Mouse (Mus musculus): ENCODE results near the gene Ift81.

Ift81 gene

GRCm38 (mm10) chr5:122624952-122625479 lies 10.7 kb upstream of the Ift81 start:
- no peak for DNase-seq

DNA sequence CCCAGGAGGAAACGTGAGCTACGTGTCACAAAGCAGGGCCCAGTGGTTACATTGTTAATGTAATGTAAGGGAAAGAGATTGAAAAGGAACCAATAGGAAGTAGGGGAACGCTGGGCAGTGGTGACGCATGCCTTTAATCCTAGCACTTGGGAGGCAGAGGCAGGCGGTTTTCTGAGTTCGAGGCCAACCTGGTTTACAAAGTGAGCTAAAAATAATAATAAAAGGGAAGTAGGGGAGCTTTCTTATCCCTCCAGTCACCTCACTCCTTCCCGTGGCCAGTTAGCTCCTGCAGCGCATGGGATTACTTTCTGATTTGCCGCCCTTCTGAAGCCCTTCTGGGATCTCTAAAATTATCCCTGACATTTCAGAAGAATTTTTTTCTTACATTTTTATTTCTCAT lies 9.5 kb upstream of the Ift81 start:
- no peak for DNase-seq

- no peak for DNase-seq
These were observed 8.2 kb upstream of the Ift81 start for GRCm38 (mm10) chr5:122622526-122622925.

- DNase-seq = peak; percentile 22
These were observed 7.1 kb upstream of the Ift81 start for GRCm38 (mm10) chr5:122621376-122621886.

DNA sequence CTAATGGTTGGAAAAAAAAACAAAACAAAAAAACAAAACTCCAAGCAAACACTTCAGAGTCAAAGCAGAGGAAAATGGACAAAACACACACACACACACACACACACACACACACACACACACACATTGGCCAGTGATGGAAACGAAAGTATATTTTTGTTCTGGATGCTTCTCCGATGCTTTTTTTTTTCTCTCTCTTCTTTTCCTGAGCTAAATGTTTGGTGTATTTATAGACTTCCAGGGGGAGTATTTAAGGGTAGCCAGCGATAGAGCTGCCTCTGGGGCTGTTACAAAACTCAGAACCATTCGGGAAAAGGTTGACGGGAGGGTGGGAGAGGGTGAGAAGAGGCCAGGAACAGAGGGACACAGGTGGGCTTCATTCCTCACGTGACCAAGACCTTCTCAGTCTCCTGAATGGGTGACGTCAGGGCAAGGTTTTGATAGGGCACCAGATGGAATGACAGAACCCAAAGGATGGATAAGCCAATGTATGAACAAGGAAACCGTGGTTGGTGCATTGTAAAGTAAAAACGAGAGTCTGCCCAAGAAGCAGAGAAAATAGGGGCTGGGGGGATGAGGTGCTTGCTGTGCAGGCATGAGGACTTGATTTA lies 5.5 kb upstream of the Ift81 start:
- no peak for DNase-seq

DNA sequence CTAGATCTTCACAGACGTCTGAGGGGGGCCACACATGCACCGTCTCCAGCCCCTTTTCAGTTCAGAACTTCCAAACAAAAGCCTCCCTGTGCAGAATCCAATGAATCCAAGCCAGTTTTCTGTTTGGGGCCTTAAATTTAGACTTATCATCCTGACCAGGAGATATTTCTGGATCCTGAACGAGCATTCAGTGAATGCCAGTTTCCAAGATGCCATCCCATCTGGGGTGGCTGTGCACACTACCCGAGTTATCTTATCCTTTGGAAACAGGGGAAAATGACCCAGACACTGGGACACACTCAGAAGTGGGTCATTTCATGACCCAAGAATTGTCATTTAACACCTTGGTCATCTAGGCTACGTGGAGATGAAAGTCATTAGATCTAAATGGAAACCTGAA lies 3.4 kb upstream of the Ift81 start:
- no peak for DNase-seq

GRCm38 (mm10) chr5:122611651-122612050 lies 2.7 kb downstream of the Ift81 start:
- DNase-seq = no peak

DNA sequence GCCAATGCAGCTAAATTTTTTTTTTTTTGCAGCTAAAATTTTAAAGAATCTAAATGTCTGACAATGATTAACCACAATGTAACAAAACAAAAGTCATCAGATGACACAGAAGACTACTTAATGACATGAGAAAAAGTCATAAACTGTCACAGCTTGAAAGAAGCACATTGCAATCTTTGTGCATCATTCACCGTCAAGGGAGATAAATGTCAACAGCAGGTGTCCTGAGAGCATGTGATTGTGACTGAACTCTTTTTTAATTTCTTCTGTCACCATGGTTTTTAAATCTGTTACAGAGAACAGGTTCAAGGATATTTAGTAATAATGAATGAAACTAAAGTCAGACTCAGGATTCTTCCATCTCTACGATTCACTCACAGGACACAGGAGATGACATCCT lies 9.4 kb downstream of the Ift81 start:
- DNase-seq = no peak

DNA sequence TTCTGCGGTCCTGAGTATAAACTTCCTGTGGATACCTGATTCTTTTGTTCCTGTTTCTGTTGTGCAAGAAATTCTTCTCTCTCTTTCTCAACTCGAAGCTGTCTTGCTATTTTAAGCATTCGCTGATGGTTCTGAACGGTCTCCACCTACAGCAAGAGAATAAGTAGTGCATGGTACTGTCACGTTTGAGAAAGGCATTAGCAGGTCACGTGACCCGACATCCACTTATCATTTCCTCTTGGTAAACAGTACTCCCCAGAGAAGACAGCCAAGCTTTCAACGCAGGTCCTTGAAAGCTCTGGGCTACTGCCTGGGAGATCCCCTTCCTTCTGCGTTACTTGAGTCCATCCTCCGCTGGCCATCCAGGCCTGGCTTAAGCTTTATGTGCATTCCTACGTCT lies 12.1 kb downstream of the Ift81 start:
- DNase-seq = no peak

DNA sequence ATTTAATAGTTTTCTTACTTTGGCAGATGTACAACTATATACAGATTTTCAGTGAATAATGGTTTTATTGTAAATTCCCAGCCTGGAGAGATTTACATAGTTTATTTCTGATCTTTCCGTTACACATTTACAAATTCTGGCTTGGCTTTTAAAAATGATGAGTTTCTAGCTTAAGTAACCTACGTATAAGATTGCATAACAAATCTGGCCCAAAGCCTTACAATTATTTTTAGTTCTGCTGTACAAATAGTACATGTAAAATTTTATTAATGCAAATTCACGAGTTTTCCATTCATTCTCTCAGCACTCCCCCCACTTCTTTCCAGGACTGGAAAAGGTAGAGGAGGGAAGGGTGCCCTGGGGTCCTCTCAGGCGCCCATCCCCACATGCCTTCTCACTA lies 18.8 kb downstream of the Ift81 start:
- DNase-seq = no peak

GRCm38 (mm10) chr5:122589891-122590290 lies 24.4 kb downstream of the Ift81 start:
- peak; percentile 52 for DNase-seq

GRCm38 (mm10) chr5:122585546-122585945 lies 28.8 kb downstream of the Ift81 start:
- no peak for DNase-seq

DNA sequence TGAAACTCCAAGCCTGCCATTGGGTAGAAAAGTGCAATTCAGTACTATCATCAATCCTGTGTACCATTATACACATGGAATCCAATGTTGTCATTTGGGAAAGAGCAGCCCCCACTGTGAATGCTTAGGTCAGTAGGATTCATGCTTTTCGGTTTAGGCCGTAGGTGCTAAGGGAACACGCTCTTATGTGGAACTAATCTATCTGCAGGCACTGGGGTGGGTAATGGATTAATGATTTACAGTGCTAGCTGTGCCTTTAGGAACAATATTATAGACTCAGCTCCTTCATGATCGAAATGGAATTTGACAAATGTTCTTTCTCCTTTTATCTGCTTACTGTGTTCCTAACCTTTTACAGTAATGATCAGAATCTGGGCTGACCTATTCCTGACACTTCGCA lies 30.2 kb downstream of the Ift81 start:
- peak; percentile 58 for DNase-seq

- DNase-seq = no peak
These were observed 37.5 kb downstream of the Ift81 start for GRCm38 (mm10) chr5:122576683-122577329.

DNA sequence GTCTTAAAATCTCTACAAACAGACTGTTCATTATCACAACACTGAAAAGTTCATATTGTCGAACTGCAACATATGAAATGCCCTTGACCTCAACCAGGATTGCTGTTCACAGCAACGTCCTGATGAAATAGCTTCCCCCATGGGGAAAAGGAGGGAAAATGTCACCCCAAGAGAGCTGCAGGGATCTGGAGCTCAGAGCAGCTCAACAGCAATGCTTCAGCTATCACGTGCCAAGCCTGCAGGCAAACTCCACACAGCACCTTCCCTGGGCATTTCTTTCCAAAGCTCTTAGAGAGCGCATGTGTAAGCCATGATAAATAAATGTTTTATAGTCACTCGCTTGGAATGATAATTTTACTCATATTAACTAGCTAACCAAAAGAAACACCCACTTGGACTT lies 42.3 kb downstream of the Ift81 start:
- DNase-seq = peak; percentile 47

- no peak for DNase-seq
These were observed 47.7 kb downstream of the Ift81 start for GRCm38 (mm10) chr5:122566626-122567025.

GRCm38 (mm10) chr5:122560654-122561053 lies 53.7 kb downstream of the Ift81 start:
- DNase-seq = no peak

DNA sequence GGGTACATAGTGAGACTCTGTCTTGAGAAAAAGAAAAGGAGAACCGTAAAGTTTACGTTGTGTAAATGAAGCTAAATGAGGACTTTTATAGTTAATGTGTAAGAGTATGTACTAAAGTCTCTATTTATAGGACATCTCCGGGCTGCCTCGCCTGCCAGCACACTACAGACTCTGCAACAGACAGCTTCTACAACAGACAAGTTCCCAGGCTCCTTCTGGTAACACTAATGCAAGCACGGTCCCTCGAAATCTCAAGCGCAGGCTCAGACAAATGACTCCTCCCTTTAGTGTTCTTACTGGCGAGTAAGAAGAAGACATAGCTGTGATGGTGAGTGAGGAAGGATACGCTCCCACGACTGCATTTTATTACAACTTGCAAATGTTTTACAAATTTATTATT lies 56.2 kb downstream of the Ift81 start:
- no peak for DNase-seq

GRCm38 (mm10) chr5:122555107-122555506 lies 59.2 kb downstream of the Ift81 start:
- no peak for DNase-seq

DNA sequence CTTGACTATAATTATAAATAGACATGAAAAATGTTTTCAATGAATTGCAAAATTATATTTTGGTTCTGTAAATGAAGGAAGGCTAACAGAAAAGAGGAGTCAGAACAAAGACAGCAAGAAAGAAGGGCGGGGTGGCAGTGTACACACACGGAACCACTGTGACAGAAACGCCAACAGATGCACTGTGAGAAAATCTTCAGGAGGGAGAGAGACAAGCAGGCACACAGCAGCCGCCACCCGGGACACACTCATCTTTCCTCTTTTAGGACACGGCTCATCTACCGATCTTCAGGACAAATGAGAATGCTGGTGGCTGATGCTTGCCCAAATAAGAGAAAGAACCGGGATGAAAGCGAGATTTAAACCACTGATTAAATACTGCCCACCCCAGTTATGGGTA lies 61.7 kb downstream of the Ift81 start:
- no peak for DNase-seq

DNA sequence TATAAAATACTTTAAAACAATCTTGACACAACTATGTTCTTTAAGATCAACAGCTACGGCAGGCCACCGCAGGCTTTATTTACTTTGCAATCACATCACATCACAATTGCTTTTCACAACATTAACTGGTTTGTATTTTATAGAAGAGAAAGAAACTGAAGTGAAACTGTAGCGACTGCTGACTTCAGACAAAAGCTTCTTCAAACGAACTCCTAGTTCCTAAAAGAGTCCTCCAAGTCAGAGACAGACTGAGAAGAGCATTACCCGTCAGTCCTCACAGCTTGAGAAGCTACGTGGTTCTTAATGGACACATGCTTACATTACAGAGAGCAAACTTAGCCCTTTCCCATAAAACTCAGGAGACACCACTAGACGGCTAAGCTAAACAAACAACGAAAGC lies 63.9 kb downstream of the Ift81 start:
- no peak for DNase-seq

DNA sequence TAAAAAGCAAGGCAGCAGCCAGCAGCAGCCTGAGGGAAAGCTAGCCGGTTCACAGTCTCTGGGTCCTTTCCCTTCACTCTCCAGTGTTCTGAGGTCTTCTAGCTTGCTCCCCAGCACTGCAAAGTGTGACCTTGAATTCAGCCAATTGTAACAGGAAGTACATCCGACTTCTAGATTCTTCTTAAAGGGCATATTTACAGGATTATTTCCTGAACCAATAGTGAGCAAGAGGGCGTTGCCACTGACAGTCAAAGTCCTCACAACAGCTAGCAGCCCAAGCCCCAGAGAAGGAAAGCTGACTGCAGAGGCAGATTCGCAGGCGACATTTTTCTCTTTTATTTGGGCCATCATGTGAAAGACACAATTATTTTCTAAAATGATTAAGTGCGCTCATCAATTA lies 65.6 kb downstream of the Ift81 start:
- peak; percentile 77 for DNase-seq

- peak; percentile 26 for DNase-seq
These were observed 66.5 kb downstream of the Ift81 start for GRCm38 (mm10) chr5:122547810-122548209.

- DNase-seq = peak; percentile 78
These were observed 67.0 kb downstream of the Ift81 start for GRCm38 (mm10) chr5:122547251-122547714.
